Mouse (Mus musculus): Measurements from ENCODE around the gene Rab43.

The Rab43 gene

DNA sequence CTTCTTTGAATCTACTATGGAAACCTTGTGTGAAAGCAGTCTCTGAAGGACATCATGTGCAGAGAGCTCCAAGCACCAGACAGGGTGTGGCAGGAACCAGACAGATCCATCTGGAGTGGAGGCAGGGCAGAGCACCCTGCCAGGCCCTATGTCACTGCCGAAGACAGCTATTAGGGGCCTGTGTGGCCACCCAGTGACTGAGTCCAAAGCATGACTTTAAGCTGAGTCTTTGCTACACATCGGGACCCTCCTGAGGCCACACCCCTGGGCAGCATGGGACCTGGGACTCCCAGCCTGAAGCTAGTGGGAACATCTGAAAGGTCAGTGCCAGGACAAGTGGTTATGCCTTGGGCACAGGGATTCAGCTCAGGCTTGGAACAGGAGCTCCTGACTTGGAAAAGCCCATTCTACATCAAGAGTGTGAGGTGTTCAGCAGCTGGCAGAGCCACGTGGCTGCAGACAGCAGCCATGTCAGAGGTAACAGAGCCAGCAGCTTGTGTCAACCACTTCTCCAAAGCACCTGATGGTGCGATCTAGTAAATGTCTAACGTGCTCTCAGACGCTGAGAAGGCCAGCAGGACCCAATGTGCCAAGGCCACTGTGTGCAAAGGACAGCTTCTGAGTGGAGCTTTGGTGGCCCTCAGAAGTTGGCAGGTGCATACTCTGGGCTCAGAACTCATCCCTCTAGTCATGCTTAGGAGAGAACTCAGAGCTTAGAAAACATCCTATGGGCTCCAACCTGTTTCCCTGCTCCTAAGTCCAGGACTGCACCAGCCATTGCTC, 24.7 kb downstream of the Rab43 start:
- peak; percentile 26 for DNase-seq (ENCODE audit: low spot score in 2 of 2)

- DNase-seq (ENCODE audit: low spot score in 2 of 2), result peak in 1 of 2 experiments; percentile 4
These were observed 25.3 kb downstream of the Rab43 start for GRCm38 (mm10) chr6:87786621-87787020.

GRCm38 (mm10) chr6:87784033-87784432, 27.9 kb downstream of the Rab43 start:
- DNase-seq (ENCODE audit: low spot score in 2 of 2), result peak in 1 of 2 experiments; percentile 4

DNA sequence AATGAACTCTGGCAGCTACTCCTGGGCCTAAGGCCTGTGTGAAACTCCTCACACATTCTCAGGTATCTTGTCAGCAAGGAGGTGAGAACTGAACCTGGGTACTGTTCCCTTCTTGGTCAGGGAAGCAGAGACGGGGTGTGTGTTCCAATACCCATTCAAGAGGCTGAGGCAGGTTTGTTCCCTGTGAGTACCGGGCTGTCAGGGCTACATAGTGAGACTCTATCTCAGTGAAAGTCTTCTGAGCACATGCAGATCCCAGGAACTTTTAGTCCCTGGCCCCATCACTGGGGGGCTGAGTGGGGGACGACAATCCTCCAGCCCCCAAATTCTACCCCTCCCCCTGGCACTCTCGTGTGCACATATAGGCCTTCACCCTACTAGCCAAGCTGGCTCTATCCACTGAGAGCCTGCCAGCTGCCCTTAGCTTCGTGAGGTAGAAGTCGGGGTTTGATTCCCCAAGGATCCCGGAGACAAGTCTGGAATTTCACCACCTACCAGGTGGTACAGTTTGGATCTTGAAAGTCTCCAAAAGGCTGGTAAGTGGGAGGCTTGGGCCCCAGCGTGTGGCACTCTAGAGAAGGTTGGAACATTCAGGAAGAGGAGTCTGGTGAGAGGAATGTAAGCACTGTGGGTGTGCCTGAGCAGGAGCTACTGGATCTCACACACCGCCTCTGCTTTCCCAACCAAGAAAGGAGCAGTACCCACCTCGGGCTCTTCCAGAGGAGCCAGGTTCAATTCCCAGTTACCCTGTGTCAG, 31.2 kb downstream of the Rab43 start:
- DNase-seq (ENCODE audit: low spot score in 2 of 2), result no peak

DNA sequence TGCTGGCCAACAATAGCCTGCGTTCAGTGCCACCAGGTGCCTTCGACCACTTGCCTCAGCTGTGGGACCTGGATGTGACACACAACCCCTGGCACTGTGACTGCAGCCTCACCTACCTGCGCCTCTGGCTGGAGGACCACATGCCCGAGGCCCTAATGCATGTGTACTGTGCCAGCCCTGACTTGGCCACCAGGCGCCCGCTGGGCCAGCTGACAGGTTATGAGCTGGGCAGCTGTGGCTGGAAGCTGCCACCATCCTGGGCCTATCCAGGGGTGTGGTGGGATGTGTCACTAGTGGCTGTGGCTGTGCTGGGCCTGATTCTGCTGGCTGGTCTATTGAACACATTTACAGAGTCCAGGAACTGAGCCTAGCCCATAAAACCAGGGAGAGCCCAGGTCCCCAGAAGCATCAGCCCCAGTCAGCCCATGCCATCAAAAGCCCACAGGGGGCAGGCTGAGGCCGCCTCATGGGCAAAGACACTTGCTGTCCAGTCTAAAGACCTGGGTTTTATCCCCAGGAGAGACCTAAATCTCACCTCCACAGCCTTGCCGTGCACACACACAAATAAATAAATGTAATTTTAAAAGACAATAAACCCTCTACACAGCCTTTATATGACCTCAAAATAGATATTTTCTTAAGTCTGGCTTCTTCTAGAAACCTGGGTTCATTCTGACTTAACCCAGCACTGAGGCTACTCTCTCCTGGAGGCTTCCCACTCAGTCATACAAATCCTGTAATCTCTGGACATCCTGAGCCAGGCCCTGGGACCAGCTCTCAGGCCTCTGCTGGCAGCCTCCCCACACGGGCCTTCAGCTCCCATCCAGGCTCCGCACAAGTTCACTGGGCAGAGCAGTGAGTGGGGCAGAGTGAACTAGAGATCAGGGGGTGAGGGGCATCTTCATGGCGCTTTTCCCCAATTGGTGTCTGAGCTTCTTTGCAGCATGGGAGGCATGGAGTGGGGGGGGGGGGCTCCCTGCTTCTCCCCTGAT, 32.5 kb downstream of the Rab43 start:
- peak in 1 of 2 experiments; percentile 28 for DNase-seq (ENCODE audit: low spot score in 2 of 2)

GRCm38 (mm10) chr6:87778294-87779173, 33.4 kb downstream of the Rab43 start:
- DNase-seq (ENCODE audit: low spot score in 2 of 2), result peak in 1 of 2 experiments; percentile 54

DNA sequence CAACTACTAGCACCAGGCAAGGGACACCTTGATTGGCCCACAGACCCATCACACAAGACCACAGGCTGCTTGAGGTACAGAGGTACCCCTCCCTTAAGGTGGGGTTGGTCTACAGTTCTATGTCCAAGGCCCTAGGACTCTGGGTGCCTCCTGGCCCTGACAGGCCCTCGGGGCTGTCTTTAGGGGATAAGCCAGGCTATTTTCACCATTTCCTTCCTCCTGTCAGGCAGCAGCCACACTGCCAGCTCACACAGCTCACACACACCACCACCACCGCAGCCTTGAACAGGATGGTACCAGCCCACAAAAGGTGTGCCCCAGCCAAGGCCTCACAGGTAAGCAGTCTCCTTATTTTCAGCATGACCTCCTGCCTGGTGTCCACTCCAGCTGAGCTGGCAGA, 34.1 kb downstream of the Rab43 start, which contains the start of gene Gp9:
Gene Gp9, plus strand, starts transcription at position 231 of the 400 bp plus-strand sequence.
- DNase-seq (ENCODE audit: low spot score in 2 of 2), result peak; percentile 24 to 58

DNA sequence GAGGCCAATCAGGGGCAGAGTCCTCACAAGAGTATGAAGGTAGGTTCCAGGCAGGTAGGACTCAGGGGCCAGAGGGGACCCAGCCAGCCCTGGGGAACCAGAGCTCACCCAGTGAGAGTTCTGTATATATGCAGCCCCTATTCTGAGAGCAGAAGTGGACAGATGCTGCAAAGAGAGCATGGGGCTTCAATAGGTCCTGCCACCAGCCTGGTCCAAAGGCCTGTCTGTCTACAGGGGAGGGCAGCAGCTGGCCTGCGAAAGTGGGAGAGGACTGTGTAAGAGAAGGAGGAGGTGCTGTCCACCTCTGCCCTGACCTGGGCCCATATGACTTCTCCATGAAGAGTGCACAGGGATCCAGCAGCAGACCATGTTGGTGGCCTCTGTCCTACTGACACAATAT, 35.3 kb downstream of the Rab43 start:
- DNase-seq (ENCODE audit: low spot score in 2 of 2), result peak; percentile 37 to 57

GRCm38 (mm10) chr6:87775588-87776245, 36.2 kb downstream of the Rab43 start:
- DNase-seq (ENCODE audit: low spot score in 2 of 2), result peak in 1 of 2 experiments; percentile 79

DNA sequence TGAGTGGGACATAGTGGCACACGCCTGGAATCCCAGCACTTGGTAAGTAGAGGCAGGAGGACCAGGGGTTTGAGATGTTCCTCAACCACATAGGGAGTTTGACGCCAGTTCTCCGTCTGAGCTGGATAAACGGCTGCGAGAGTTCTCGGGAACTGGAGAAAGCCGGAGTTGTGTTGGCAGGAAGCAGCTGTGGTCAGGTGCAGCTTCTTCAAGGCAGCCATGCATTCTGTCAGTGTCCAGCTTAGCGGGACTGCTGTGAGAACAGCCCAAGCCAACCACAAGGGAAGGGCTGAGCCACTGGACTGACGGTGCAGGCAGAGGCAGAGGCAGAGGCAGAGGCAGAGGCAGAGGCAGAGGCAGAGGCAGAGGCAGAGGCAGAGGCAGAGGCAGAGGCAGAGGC, 37.1 kb downstream of the Rab43 start:
- peak in 1 of 2 experiments; percentile 16 for DNase-seq (ENCODE audit: low spot score in 2 of 2)

GRCm38 (mm10) chr6:87774466-87774865, 37.5 kb downstream of the Rab43 start:
- DNase-seq (ENCODE audit: low spot score in 2 of 2), result no peak

GRCm38 (mm10) chr6:87770626-87771025, 41.3 kb downstream of the Rab43 start:
- peak; percentile 10 to 50 for DNase-seq (ENCODE audit: low spot score in 2 of 2)

GRCm38 (mm10) chr6:87764296-87764695, 47.7 kb downstream of the Rab43 start:
- peak in 1 of 2 experiments; percentile 3 for DNase-seq (ENCODE audit: low spot score in 2 of 2)

DNA sequence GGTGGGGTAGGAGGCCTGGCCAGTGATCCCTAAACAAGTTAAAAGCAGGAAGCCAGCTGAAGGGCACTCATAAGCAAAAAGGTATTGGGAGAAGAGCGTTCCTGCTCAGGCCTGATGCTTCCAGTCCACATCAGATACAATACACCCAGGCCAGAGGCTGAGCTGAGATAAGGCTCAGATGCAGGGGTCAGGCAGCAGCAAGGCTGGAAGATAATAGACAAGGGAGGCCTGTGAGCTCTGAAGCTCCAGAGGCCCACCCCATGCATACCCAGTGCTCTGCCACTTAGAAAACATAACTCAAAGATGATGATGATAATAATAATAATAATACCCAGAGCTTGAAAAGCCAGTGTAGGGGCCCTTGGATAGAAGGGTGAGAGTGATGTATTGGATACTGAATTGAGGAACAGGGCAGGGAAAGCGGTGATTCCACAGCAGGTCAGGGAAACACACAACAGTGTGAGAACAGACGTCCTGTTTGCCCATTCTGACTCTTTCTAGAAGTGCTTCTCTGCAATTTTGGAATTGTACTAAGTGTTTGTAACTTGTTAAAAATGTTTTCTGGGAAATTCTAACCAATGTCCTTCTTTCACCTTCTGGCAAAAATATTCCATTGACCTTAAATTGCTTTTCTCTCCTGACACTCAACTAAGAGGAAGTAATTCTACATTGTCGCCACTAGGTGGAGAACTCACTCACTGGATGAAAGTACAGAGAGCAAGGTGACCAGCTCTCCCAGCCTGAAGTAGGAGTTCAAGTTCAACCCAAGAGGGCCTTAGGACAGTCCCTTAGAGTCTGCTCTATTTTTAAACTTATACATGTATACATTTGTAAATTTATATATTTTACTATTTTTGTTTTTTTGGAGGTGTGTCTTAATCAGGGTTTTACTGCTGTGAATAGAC, 48.3 kb downstream of the Rab43 start:
- peak in 1 of 2 experiments; percentile 8 for DNase-seq (ENCODE audit: low spot score in 2 of 2)

- peak in 1 of 2 experiments; percentile 2 for DNase-seq (ENCODE audit: low spot score in 2 of 2)
These were observed 49.8 kb downstream of the Rab43 start for GRCm38 (mm10) chr6:87762161-87762560.

GRCm38 (mm10) chr6:87759850-87760249, 52.1 kb downstream of the Rab43 start:
- peak in 1 of 2 experiments; percentile 3 for DNase-seq (ENCODE audit: low spot score in 2 of 2)

DNA sequence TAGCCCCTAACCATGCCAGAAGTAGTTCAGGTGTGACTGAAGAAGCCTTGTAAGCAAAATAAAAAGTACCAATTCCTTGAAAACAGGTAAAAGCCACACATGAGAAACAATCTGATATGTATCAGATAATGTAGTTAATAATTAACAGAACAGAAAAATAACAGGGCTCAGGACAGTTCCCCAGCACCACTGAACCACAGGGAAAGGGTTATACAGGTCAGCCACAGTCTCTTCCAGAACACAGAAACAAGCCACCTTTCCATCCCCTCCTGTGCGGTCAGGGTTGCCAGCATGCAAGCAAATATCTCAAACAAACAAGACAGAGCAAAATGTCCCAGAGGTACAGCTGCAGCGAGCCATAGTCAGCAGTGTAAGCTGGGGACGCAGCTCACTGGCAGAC, 52.6 kb downstream of the Rab43 start:
- DNase-seq (ENCODE audit: low spot score in 2 of 2), result no peak

DNA sequence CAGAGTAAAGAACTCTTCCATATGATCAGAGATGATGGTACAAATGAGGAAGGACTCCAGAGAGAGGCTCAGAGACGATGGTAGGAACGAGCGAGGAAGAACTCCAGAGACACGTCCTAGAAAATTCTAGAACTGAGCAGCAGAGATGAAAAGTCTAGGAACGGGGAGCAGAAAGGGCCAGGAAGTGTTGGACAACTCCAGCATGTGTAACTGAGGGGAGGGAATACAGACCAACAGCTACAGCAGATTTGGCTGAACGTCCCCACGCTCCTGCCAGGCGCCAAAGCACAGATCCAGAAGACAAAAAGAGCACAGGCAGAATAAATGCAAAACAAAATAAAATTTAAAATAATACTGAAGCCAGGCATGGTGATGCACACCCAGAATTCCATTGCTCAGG, 55.1 kb downstream of the Rab43 start:
- DNase-seq (ENCODE audit: low spot score in 2 of 2), result no peak

DNA sequence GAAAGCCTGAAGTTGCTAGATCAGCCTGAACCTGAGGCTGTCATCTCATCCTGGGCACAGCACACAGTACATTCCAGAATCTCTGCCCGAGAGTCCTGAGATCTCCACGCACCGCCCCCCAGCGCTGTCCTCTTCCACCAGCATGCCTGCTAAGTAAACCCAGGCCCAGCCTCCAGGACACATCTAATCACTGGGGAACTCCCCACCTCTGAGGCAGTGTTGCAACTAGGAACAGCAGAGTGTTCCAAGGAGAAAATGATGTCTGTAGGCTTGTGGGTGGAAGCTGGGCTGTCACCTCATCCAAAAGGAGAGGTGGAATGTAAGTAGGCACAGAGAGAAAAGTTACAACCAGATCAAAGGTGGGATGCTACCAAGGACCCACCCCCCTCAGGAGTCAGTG, 56.8 kb downstream of the Rab43 start:
- DNase-seq (ENCODE audit: low spot score in 2 of 2), result no peak

Data from spleen, postnatal 10 days (tissue).